Mouse (Mus musculus) liver, embryonic 15.5 days (tissue): ENCODE results near the gene Rhox7a. TPM values are rescaled to one million over a fixed set of nuclear protein-coding genes. Genes with fewer than 3 reads are reported as not detected.
"Not testable (repeated sequence)": the region's sequence is repeated elsewhere in the genome, so short reads cannot be mapped to it uniquely, and the experiment has no call there.

Experiments
- ATAC-seq: fragments of 200-750 bp; cut with Nextera tagmentation; 2 replicates; pipeline ENCODE4 v1.8.0; 2017; ENCODE audit warnings: moderate number of reproducible peaks, mild to moderate bottlenecking, moderate library complexity; ENCODE audit not compliant: insufficient read depth
- H3K27ac ChIP-seq: fragments of 300-500 bp; sonication (generic); replicated peaks from 2 replicates; pipeline ENCODE4 v1.5.1; 2015; ENCODE audit warnings: mild to moderate bottlenecking, inconsistent platforms
- H3K27me3 ChIP-seq: fragments of 300-500 bp; sonication (generic); 2 replicates; pipeline ENCODE4 v1.6.1; 2015; ENCODE audit warnings: mild to moderate bottlenecking, inconsistent platforms
- H3K36me3 ChIP-seq: fragments of 300-500 bp; sonication (generic); replicated peaks from 2 replicates; pipeline ENCODE4 v1.6.1; 2015; ENCODE audit warnings: moderate library complexity, mild to moderate bottlenecking, inconsistent platforms
- H3K4me1 ChIP-seq: fragments of 300-500 bp; sonication (generic); replicated peaks from 2 replicates; pipeline ENCODE4 v1.6.1; 2015; ENCODE audit warnings: inconsistent platforms
- H3K4me2 ChIP-seq: fragments of 300-500 bp; sonication (generic); 2 replicates; pipeline ENCODE4 v1.6.1; 2015; ENCODE audit warnings: moderate library complexity, mild to moderate bottlenecking, inconsistent platforms
- H3K4me3 ChIP-seq: fragments of 300-500 bp; sonication (generic); replicated peaks from 2 replicates; pipeline ENCODE4 v1.5.1; 2015; ENCODE audit warnings: mild to moderate bottlenecking, inconsistent platforms
- H3K9ac ChIP-seq: fragments of 300-500 bp; sonication (generic); 2 replicates; pipeline ENCODE4 v1.6.1; 2015; ENCODE audit warnings: moderate library complexity, mild to moderate bottlenecking, inconsistent platforms
- H3K9me3 ChIP-seq: fragments of 300-500 bp; sonication (generic); replicated peaks from 2 replicates; pipeline ENCODE4 v1.6.1; 2016; ENCODE audit warnings: inconsistent platforms
- WGBS: fragments of 180-500 bp; shearing (Covaris S2); methylation state at CpG from one replicate; pipeline ENCODE4 v1.1.7; 2015; ENCODE audit warnings: mixed read lengths; ENCODE audit not compliant: insufficient replicate concordance; 5-methylcytosine and 5-hydroxymethylcytosine counted together
- polyA plus RNA-seq: library from polyadenylated mRNA; unstranded; fragments of >200 nt; fragmentation: Nextera tagmentation; extraction: Ambion mirVana; gene quantifications from 2 replicates; pipeline ENCODE4 v1.2.1, GENCODE M21; 2015

Rhox7a gene
- polyA plus RNA-seq = not detected in 2 replicates

- ATAC-seq, H3K36me3 ChIP-seq, H3K9me3 ChIP-seq, H3K4me1 ChIP-seq, H3K27ac ChIP-seq, H3K9ac ChIP-seq, H3K27me3 ChIP-seq, H3K4me3 ChIP-seq, H3K4me2 ChIP-seq: not testable (repeated sequence)
- WGBS = 56% methylated on average over 8 of the region's 8 CpGs
These were observed at the start of gene Rhox7a for GRCm38 (mm10) chrX:37831386-37831785. Rhox7a (plus strand) TSS chrX:37831686.

- Histone ChIP-seq H3K4me1 (no peaks in the 10 kb centered on the region), H3K27ac (no peak overlapping the region), H3K4me3 (no peak overlapping the region), H3K4me2 (no peak overlapping the region), H3K36me3 (no peaks in the 10 kb centered on the region), H3K9me3 (no peaks in the 10 kb centered on the region), H3K9ac (no peak overlapping the region), H3K27me3 (no peaks in the 10 kb centered on the region)
- WGBS = 60% methylated on average over 15 of the region's 15 CpGs
- no peak for ATAC-seq
These were observed 24.0 kb upstream of the Rhox7a start for GRCm38 (mm10) chrX:37807286-37808080.

GRCm38 (mm10) chrX:37809396-37809795, 22.1 kb upstream of the Rhox7a start:
- Histone ChIP-seq H3K36me3 (no peaks in the 10 kb centered on the region), H3K27ac (no peak overlapping the region), H3K4me1 (no peaks in the 10 kb centered on the region), H3K9ac (no peak overlapping the region), H3K4me3 (no peak overlapping the region), H3K4me2 (no peak overlapping the region), H3K9me3 (no peaks in the 10 kb centered on the region), H3K27me3 (no peaks in the 10 kb centered on the region)
- no peak for ATAC-seq
- WGBS = 57% methylated on average over 2 of the region's 2 CpGs

GRCm38 (mm10) chrX:37811179-37811578, 20.3 kb upstream of the Rhox7a start:
- Histone ChIP-seq H3K4me3 (no peak overlapping the region), H3K27me3 (no peaks in the 10 kb centered on the region), H3K36me3 (no peaks in the 10 kb centered on the region), H3K27ac (no peak overlapping the region), H3K4me1 (no peaks in the 10 kb centered on the region), H3K9me3 (no peaks in the 10 kb centered on the region), H3K4me2 (no peak overlapping the region), H3K9ac (no peak overlapping the region)
- 18% methylated on average over 5 of the region's 5 CpGs for WGBS
- no peak for ATAC-seq

- Histone ChIP-seq H3K27me3 (no peaks in the 10 kb centered on the region), H3K4me1 (no peaks in the 10 kb centered on the region), H3K9me3 (no peaks in the 10 kb centered on the region), H3K4me3 (no peak overlapping the region), H3K27ac (no peak overlapping the region), H3K9ac (no peak overlapping the region), H3K36me3 (no peaks in the 10 kb centered on the region), H3K4me2 (no peak overlapping the region)
- ATAC-seq = no peak
- 57% methylated on average over 10 of the region's 10 CpGs for WGBS
These were observed 15.8 kb upstream of the Rhox7a start for GRCm38 (mm10) chrX:37815665-37816064.

GRCm38 (mm10) chrX:37826610-37827009, 4.9 kb upstream of the Rhox7a start, which contains the start of gene Rhox6:
Rhox6 (plus strand) TSS chrX:37826910.
- not testable (repeated sequence) for H3K9me3 ChIP-seq, ATAC-seq, H3K4me2 ChIP-seq, H3K36me3 ChIP-seq, H3K9ac ChIP-seq, H3K4me3 ChIP-seq, H3K4me1 ChIP-seq, H3K27ac ChIP-seq, H3K27me3 ChIP-seq
- 57% methylated on average over 4 of the region's 12 CpGs for WGBS

GRCm38 (mm10) chrX:37871641-37872040, 40.2 kb downstream of the Rhox7a start:
- Histone ChIP-seq H3K9me3 (no peaks in the 10 kb centered on the region), H3K27ac (no peak overlapping the region), H3K4me1 (no peaks in the 10 kb centered on the region), H3K4me3 (no peak overlapping the region), H3K36me3 (no peaks in the 10 kb centered on the region), H3K9ac (no peak overlapping the region), H3K27me3 (no peaks in the 10 kb centered on the region), H3K4me2 (no peak overlapping the region)
- no peak for ATAC-seq
- 78% methylated on average over 2 of the region's 2 CpGs for WGBS

- Histone ChIP-seq H3K9ac (no peak within 1 kb of the TSS), H3K4me2 (no peak within 1 kb of the TSS), H3K27ac (no peak within 1 kb of the TSS), H3K36me3 (no peaks in the 10 kb centered on the region), H3K4me1 (no peaks in the 10 kb centered on the region), H3K4me3 (no peak within 1 kb of the TSS), H3K27me3 (no peaks in the 10 kb centered on the region), H3K9me3 (no peaks in the 10 kb centered on the region)
- WGBS = 52% methylated on average over 4 of the region's 4 CpGs
- no peak for ATAC-seq
These were observed 47.4 kb downstream of the Rhox7a start, which contains the start of gene Rhox8 for GRCm38 (mm10) chrX:37878844-37879243. Rhox8 (minus strand) TSS chrX:37878944.

Other genes with a start within 250 kb of the Rhox7a start
- not detected in 2 replicates for gene Rhox4f, start 224.0 kb upstream of the Rhox7a start, polyA plus RNA-seq
- not detected in 2 replicates for gene Rhox3g, start 203.1 kb upstream of the Rhox7a start, polyA plus RNA-seq
- gene Rhox2g, start 188.2 kb upstream of the Rhox7a start, polyA plus RNA-seq = not detected in 2 replicates
- not detected in 2 replicates for gene Rhox4g, start 180.4 kb upstream of the Rhox7a start, polyA plus RNA-seq
- gene Rhox3h, start 162.9 kb upstream of the Rhox7a start, polyA plus RNA-seq = not detected in 2 replicates
- gene Rhox2h, start 158.4 kb upstream of the Rhox7a start, polyA plus RNA-seq = not detected in 2 replicates
- 1.3 TPM in 2 replicates for gene Rhox5, start 26.8 kb upstream of the Rhox7a start, polyA plus RNA-seq
- not detected in 2 replicates for gene Rhox6, start 4.8 kb upstream of the Rhox7a start, polyA plus RNA-seq
- not detected in 2 replicates for gene Rhox8, start 47.3 kb downstream of the Rhox7a start, polyA plus RNA-seq
- gene Rhox7b, start 65.5 kb downstream of the Rhox7a start, polyA plus RNA-seq = not detected in 2 replicates
- gene Rhox9, start 70.1 kb downstream of the Rhox7a start, polyA plus RNA-seq = not detected in 2 replicates
- not detected in 2 replicates for gene Btg1-ps1, start 187.1 kb downstream of the Rhox7a start, polyA plus RNA-seq
- not detected in 2 replicates for gene Btg1-ps2, start 211.4 kb downstream of the Rhox7a start, polyA plus RNA-seq
- not detected in 2 replicates for gene Rhox10, start 234.8 kb downstream of the Rhox7a start, polyA plus RNA-seq